Mouse (Mus musculus) E14TG2a.4 (cell line): ENCODE results near the gene Clic3.

Experiments
- H3K27me3 ChIP-seq: 2 replicates; pipeline ENCODE4 v1.6.1; 2014; ENCODE audit warnings: low read length, control low read depth; ENCODE audit not compliant: insufficient read depth
- H3K36me3 ChIP-seq: 2 replicates; pipeline ENCODE4 v1.6.1; 2014; ENCODE audit warnings: low read length, control low read depth; ENCODE audit not compliant: insufficient read depth
- H3K4me1 ChIP-seq: replicated peaks from 2 replicates; pipeline ENCODE4 v1.6.1; 2014; ENCODE audit warnings: low read depth, low read length, control low read depth
- H3K4me3 ChIP-seq: replicated peaks from 2 replicates; pipeline ENCODE4 v1.5.1; 2014; ENCODE audit warnings: mild to moderate bottlenecking, low read length
- H3K9me3 ChIP-seq: 2 replicates; pipeline ENCODE4 v1.6.1; 2014; ENCODE audit warnings: low read length, control low read depth
- CTCF ChIP-seq: conservative IDR thresholded peaks from 2 replicates; pipeline ENCODE4 v1.5.1; 2014; ENCODE audit warnings: low read length
- NANOG ChIP-seq: IDR thresholded peaks from 2 replicates; pipeline ENCODE4 v1.6.1; 2014; ENCODE audit warnings: borderline replicate concordance, low read length, mixed read lengths
- POU5F1 ChIP-seq: IDR thresholded peaks from 2 replicates; pipeline ENCODE4 v1.6.1; 2014; ENCODE audit warnings: low read length, borderline replicate concordance

Gene Clic3

GRCm38 (mm10) chr2:25468962-25469915 is 12.6 kb downstream of the Clic3 start:
- peaks cover 22% of the 10 kb centered on the region for H3K4me1 ChIP-seq
- H3K4me3 ChIP-seq, result no peak overlapping the region
- H3K36me3 ChIP-seq, result no peaks in the 10 kb centered on the region
- H3K27me3 ChIP-seq, result peaks cover 19% of the 10 kb centered on the region; the same call in 1 of the 2 replicates
- no peaks in the 10 kb centered on the region for H3K9me3 ChIP-seq
- TF ChIP-seq POU5F1 (no peak), CTCF (no peak), NANOG (no peak)

- Histone ChIP-seq H3K4me3 (no peak within 1 kb of the TSS), H3K27me3 (peaks cover 19% of the 10 kb centered on the region; the same call in 1 of the 2 replicates), H3K4me1 (peaks cover 22% of the 10 kb centered on the region), H3K36me3 (no peaks in the 10 kb centered on the region), H3K9me3 (no peaks in the 10 kb centered on the region)
- no peak for TF ChIP-seq NANOG
- no peak for TF ChIP-seq CTCF
- no peak for TF ChIP-seq POU5F1
Measured at GRCm38 (mm10) chr2:25469969-25470368, 13.3 kb downstream of the Clic3 start, which contains the start of gene Ptgds. Gene Ptgds (minus strand): TSS chr2:25470046.

- Histone ChIP-seq H3K4me3 (no peak overlapping the region), H3K4me1 (peaks cover 16% of the 10 kb centered on the region), H3K36me3 (no peaks in the 10 kb centered on the region), H3K9me3 (no peaks in the 10 kb centered on the region), H3K27me3 (peaks cover 37% of the 10 kb centered on the region)
- TF ChIP-seq CTCF (no peak), POU5F1 (no peak), NANOG (no peak)
Measured at GRCm38 (mm10) chr2:25472550-25472949, 15.9 kb downstream of the Clic3 start.

GRCm38 (mm10) chr2:25477541-25477940 is 20.9 kb downstream of the Clic3 start:
- Histone ChIP-seq H3K36me3 (no peaks in the 10 kb centered on the region), H3K4me3 (no peak overlapping the region), H3K9me3 (no peaks in the 10 kb centered on the region), H3K27me3 (peaks cover 18% of the 10 kb centered on the region), H3K4me1 (no peaks in the 10 kb centered on the region)
- TF ChIP-seq POU5F1 (no peak), CTCF (no peak), NANOG (no peak)

- TF ChIP-seq CTCF, result no peak
- no peak for TF ChIP-seq NANOG
- no peak for TF ChIP-seq POU5F1
- Histone ChIP-seq H3K9me3 (no peaks in the 10 kb centered on the region), H3K36me3 (no peaks in the 10 kb centered on the region), H3K4me3 (no peak overlapping the region), H3K4me1 (no peaks in the 10 kb centered on the region), H3K27me3 (peaks cover 18% of the 10 kb centered on the region)
Measured at GRCm38 (mm10) chr2:25477967-25478675, 21.5 kb downstream of the Clic3 start.

GRCm38 (mm10) chr2:25479551-25480311 is 23.1 kb downstream of the Clic3 start:
- H3K9me3 ChIP-seq, result no peaks in the 10 kb centered on the region
- H3K4me3 ChIP-seq, result no peak overlapping the region
- H3K27me3 ChIP-seq, result peaks cover 24% of the 10 kb centered on the region
- H3K36me3 ChIP-seq, result no peaks in the 10 kb centered on the region
- H3K4me1 ChIP-seq, result 0 out of 2 replicates have a peak, but pooled peaks cover under 1% of the 10 kb centered on the region
- no peak for TF ChIP-seq CTCF
- TF ChIP-seq NANOG, result no peak
- no peak for TF ChIP-seq POU5F1

- no peak overlapping the region for H3K4me3 ChIP-seq
- 0 out of 2 replicates have a peak, but pooled peaks cover 3% of the 10 kb centered on the region for H3K4me1 ChIP-seq
- H3K27me3 ChIP-seq, result peaks cover 19% of the 10 kb centered on the region
- H3K36me3 ChIP-seq, result no peaks in the 10 kb centered on the region
- TF ChIP-seq POU5F1, result no peak
- TF ChIP-seq CTCF, result no peak
- no peak for TF ChIP-seq NANOG
- no peaks in the 10 kb centered on the region for H3K9me3 ChIP-seq
Measured at GRCm38 (mm10) chr2:25480541-25480940, 23.9 kb downstream of the Clic3 start.

GRCm38 (mm10) chr2:25482969-25483368 is 26.3 kb downstream of the Clic3 start:
- 0 out of 2 replicates have a peak, but pooled peaks cover 6% of the 10 kb centered on the region for H3K27me3 ChIP-seq

More at GRCm38 (mm10) chr2:25482969-25483368, 26.3 kb downstream of the Clic3 start:
- TF ChIP-seq CTCF, result peak; percentile 42
- no peak for TF ChIP-seq NANOG
- TF ChIP-seq POU5F1, result no peak
- Histone ChIP-seq H3K4me3 (no peak overlapping the region), H3K36me3 (no peaks in the 10 kb centered on the region), H3K4me1 (0 out of 2 replicates have a peak, but pooled peaks cover 3% of the 10 kb centered on the region), H3K9me3 (no peaks in the 10 kb centered on the region)
